Mouse (Mus musculus) G1E (cell line): Measurements from ENCODE around the gene Mgat4e. TPM values are rescaled to one million over a fixed set of nuclear protein-coding genes. Genes with fewer than 3 reads are reported as not detected.

Experiments
- ATAC-seq: 2 replicates; pipeline ENCODE4 v1.8.0; 2016; ENCODE audit warnings: mild to moderate bottlenecking; ENCODE audit not compliant: insufficient number of reproducible peaks, poor library complexity, low FRiP score, severe bottlenecking; ENCODE audit errors: extremely low read depth
- DNase-seq: peaks from one replicate; pipeline ENCODE4 v3.0.0; 2012; ENCODE audit warnings: low spot score
- H3K27me3 ChIP-seq: 2 replicates; pipeline ENCODE4 v1.6.1; 2012; ENCODE audit warnings: mild to moderate bottlenecking, low read length, inconsistent platforms; ENCODE audit not compliant: insufficient read depth
- H3K36me3 ChIP-seq: replicated peaks from 2 replicates; pipeline ENCODE3; 2012; ENCODE audit warnings: mild to moderate bottlenecking, inconsistent platforms
- H3K4me1 ChIP-seq: 2 replicates; pipeline ENCODE4 v1.6.1; 2012; ENCODE audit warnings: low read depth, low read length, inconsistent platforms, mixed read lengths; ENCODE audit not compliant: insufficient read depth
- H3K4me3 ChIP-seq: 2 replicates; pipeline ENCODE4 v1.5.1; 2012; ENCODE audit warnings: low read depth, mild to moderate bottlenecking, inconsistent platforms, low read length, moderate library complexity, mixed read lengths
- H3K9me3 ChIP-seq: replicated peaks from 2 replicates; pipeline ENCODE4 v1.6.1; 2012; ENCODE audit warnings: inconsistent platforms
- CTCF ChIP-seq: IDR thresholded peaks from 2 replicates; pipeline ENCODE4 v1.5.1; 2012; ENCODE audit warnings: low read depth, low read length, inconsistent platforms, mixed read lengths
- GATA1 ChIP-seq: IDR thresholded peaks from 2 replicates; pipeline ENCODE4 v1.6.1; 2012; ENCODE audit warnings: borderline replicate concordance, low read length, inconsistent platforms, mixed read lengths
- GATA2 ChIP-seq: IDR thresholded peaks from 2 replicates; pipeline ENCODE4 v1.6.1; 2012; ENCODE audit warnings: low read depth, low read length, inconsistent platforms, borderline replicate concordance
- POLR2AphosphoS5 ChIP-seq: IDR thresholded peaks from 2 replicates; pipeline ENCODE4 v1.6.1; 2012; ENCODE audit warnings: low read depth, low read length, inconsistent platforms; ENCODE audit not compliant: insufficient replicate concordance
- TAL1 ChIP-seq: conservative IDR thresholded peaks from 2 replicates; pipeline ENCODE4 v1.6.1; 2012; ENCODE audit warnings: low read depth, low read length, inconsistent platforms, mixed read lengths
- polyA plus RNA-seq: library from polyadenylated mRNA; stranded (reverse); fragments of >175 nt; gene quantifications from 2 replicates; pipeline ENCODE4 v1.2.3, GENCODE M21; 2012
- total RNA-seq, 2 experiments: library from RNA; stranded (forward) in 1 of 2; stranded (reverse) in 1 of 2; fragments of 200-1000 nt in 1 of 2; fragments of >200 nt in 1 of 2; fragmentation: Nextera tagmentation in 1 of 2; gene quantifications; 2 replicates each; pipeline ENCODE4 v1.2.3; 2014 to 2017

Gene Mgat4e
- total and polyA plus RNA-seq, 3 experiments = 0.38 TPM; not detected in 2

GRCm38 (mm10) chr1:134516491-134517198 is 32.8 kb downstream of the Mgat4e start:
- Histone ChIP-seq H3K9me3 (no peaks in the 10 kb centered on the region), H3K36me3 (peaks cover 2% of the 10 kb centered on the region), H3K4me3 (no peak overlapping the region), H3K4me1 (peaks cover 19% of the 10 kb centered on the region), H3K27me3 (peaks cover 15% of the 10 kb centered on the region)
- ATAC-seq (no peak), DNase-seq (no peak)
- TF ChIP-seq GATA2 = no peak
- no peak for TF ChIP-seq TAL1
- no peak for TF ChIP-seq POLR2AphosphoS5
- no peak for TF ChIP-seq GATA1
- TF ChIP-seq CTCF = no peak

GRCm38 (mm10) chr1:134515891-134516290 is 33.6 kb downstream of the Mgat4e start:
- Histone ChIP-seq H3K27me3 (peaks cover 15% of the 10 kb centered on the region), H3K9me3 (no peaks in the 10 kb centered on the region), H3K4me1 (peaks cover 13% of the 10 kb centered on the region), H3K4me3 (no peak overlapping the region), H3K36me3 (peaks cover 2% of the 10 kb centered on the region)
- ATAC-seq (no peak), DNase-seq (no peak)
- TF ChIP-seq GATA2 = no peak
- TF ChIP-seq TAL1 = no peak
- TF ChIP-seq CTCF = no peak
- TF ChIP-seq POLR2AphosphoS5 = no peak
- no peak for TF ChIP-seq GATA1

- TF ChIP-seq POLR2AphosphoS5 (no peak), TAL1 (no peak), GATA1 (no peak), CTCF (no peak), GATA2 (no peak)
- H3K36me3 ChIP-seq = peaks cover 16% of the 10 kb centered on the region
- no peak for DNase-seq
- H3K27me3 ChIP-seq = peaks cover 15% of the 10 kb centered on the region
- H3K9me3 ChIP-seq = no peaks in the 10 kb centered on the region
- peaks cover 11% of the 10 kb centered on the region for H3K4me1 ChIP-seq
- no peak for ATAC-seq
- H3K4me3 ChIP-seq = no peak overlapping the region
Observed at GRCm38 (mm10) chr1:134513876-134514590, 35.4 kb downstream of the Mgat4e start.

- H3K27me3 ChIP-seq = peaks cover 15% of the 10 kb centered on the region
- ATAC-seq = no peak
- H3K9me3 ChIP-seq = no peaks in the 10 kb centered on the region
- H3K36me3 ChIP-seq = peaks cover 19% of the 10 kb centered on the region
- H3K4me1 ChIP-seq = peaks cover 7% of the 10 kb centered on the region
- TF ChIP-seq TAL1 (no peak), CTCF (no peak), POLR2AphosphoS5 (no peak), GATA1 (no peak), GATA2 (no peak)
- H3K4me3 ChIP-seq = no peak overlapping the region
- no peak for DNase-seq
Observed at GRCm38 (mm10) chr1:134513312-134513860, 36.1 kb downstream of the Mgat4e start.

- Histone ChIP-seq H3K4me3 (no peak overlapping the region), H3K4me1 (peaks cover 9% of the 10 kb centered on the region), H3K27me3 (peaks cover 15% of the 10 kb centered on the region), H3K36me3 (peaks cover 27% of the 10 kb centered on the region), H3K9me3 (no peaks in the 10 kb centered on the region)
- ATAC-seq (no peak), DNase-seq (no peak)
- TF ChIP-seq GATA1 = no peak
- TF ChIP-seq CTCF = no peak
- TF ChIP-seq GATA2 = no peak
- TF ChIP-seq TAL1 = no peak
- TF ChIP-seq POLR2AphosphoS5 = no peak
Observed at GRCm38 (mm10) chr1:134512584-134512983, 36.9 kb downstream of the Mgat4e start.

- H3K4me1 ChIP-seq = peaks cover 9% of the 10 kb centered on the region
- DNase-seq = no peak
- TF ChIP-seq GATA1 = no peak
- no peak for TF ChIP-seq GATA2
- no peak for TF ChIP-seq POLR2AphosphoS5
- TF ChIP-seq CTCF = no peak
- TF ChIP-seq TAL1 = no peak
- ATAC-seq = no peak
- H3K9me3 ChIP-seq = no peaks in the 10 kb centered on the region
- H3K27me3 ChIP-seq = peaks cover 15% of the 10 kb centered on the region
- no peak overlapping the region for H3K4me3 ChIP-seq
- H3K36me3 ChIP-seq = peaks cover 31% of the 10 kb centered on the region
Observed at GRCm38 (mm10) chr1:134512183-134512582, 37.3 kb downstream of the Mgat4e start.
